In the genomic region with DNA sequence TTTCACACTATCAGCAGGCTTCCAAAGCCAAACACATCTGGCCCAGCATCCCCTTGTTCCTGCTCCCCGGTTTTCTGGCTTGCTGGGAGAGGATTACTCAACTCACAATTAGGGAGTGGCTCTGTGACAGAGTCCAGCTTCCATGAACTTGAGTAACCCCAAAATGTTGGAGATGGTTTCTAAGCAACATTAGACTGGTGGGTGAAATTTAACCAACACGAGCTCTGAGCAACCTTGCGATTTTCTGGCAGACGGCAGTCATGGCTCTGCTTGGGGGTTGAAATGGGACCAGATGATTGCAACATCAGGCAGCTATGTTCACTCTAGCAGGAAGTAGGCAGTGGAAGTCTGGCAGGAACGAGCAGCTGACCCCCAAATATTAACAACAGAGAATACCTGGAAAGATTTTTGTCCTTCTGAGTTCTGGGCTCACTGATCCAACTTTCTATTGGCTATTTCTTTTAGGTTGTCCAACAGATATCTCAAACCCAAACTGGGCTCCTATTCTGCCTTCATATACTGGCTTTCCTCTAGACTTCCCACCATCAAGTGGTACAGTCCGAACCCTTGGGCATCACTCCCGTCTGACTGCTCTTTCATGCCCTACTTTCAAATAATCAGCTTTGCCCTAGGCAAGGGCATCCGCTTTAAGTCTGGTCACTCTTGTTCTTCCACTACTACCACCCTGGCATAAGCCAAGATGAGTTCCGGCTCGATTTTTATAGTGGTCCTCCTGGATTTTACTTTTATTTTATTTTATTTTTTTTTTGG, we compare ENCODE assay signal across 8 mouse cellular contexts. TPM values are rescaled to one million over a fixed set of nuclear protein-coding genes. Genes with fewer than 3 reads are reported as not detected.
DNase-seq lines count a peak whose midpoint lies in the region.

No protein-coding gene starts in this region.

- peak; percentile 25 to 52 for DNase-seq in layer of hippocampus, adult 18-20 months (ENCODE audit: low spot score in 2 of 2)
- DNase-seq in layer of hippocampus, postnatal 25 days (ENCODE audit: extremely low spot score in 1 of 2, low spot score in 1 of 2) = no peak
- DNase-seq in gastrocnemius, postnatal 10 days = peak; percentile 47
- peak; percentile 54 for DNase-seq in kidney, postnatal 10 days
- DNase-seq in lung, postnatal 36 days = peak; percentile 84
- no peak for DNase-seq in spleen, postnatal 14 days (ENCODE audit: low spot score in 2 of 2)
- no peak for DNase-seq in right cerebral cortex, postnatal 14 days
- DNase-seq in B cell, adult 2 months = no peak

RNA-seq across cellular contexts. Expression of a gene that starts 4.0 kb away (rescaled TPM):
- total RNA-seq in layer of hippocampus, adult 18-20 months (2021) = not detected
- total RNA-seq in layer of hippocampus, postnatal 25 days (2021) = under 1 TPM in 1 of 2 experiments, not detected in 1; 0.16 TPM
- under 1 TPM; 0.09 to 0.25 TPM for total RNA-seq in gastrocnemius, postnatal 10 days (2021)

RNA-seq across cellular contexts. Expression of a gene that starts 24.8 kb away (rescaled TPM):
- 10 to 100 TPM; 27.3 to 27.7 TPM for total RNA-seq in layer of hippocampus, adult 18-20 months (2021)
- 10 to 100 TPM; 22.7 to 30.4 TPM for total RNA-seq in layer of hippocampus, postnatal 25 days (2021)
- total RNA-seq in gastrocnemius, postnatal 10 days (2021) = 10 to 100 TPM; 42.4 to 56.6 TPM

RNA-seq across cellular contexts. Expression of a gene that starts 25.2 kb away (rescaled TPM):
- 1 to 10 TPM; 3.3 to 4.7 TPM for total RNA-seq in layer of hippocampus, adult 18-20 months (2021)
- 1 to 10 TPM; 6.0 to 6.6 TPM for total RNA-seq in layer of hippocampus, postnatal 25 days (2021)
- total RNA-seq in gastrocnemius, postnatal 10 days (2021) = 10 to 100 TPM; 17.4 to 22.3 TPM

Comparison
In these comparisons a context has a peak if more than half of its experiments do, and no peak if none do; other contexts are left out.
1. DNase-seq: peak in layer of hippocampus, adult 18-20 months (2 of 2), gastrocnemius, postnatal 10 days (single experiment), kidney, postnatal 10 days (single experiment) and lung, postnatal 36 days (single experiment); none in layer of hippocampus, postnatal 25 days (0 of 2), spleen, postnatal 14 days (0 of 2), right cerebral cortex, postnatal 14 days (single experiment) and B cell, adult 2 months (0 of 2).